Mouse (Mus musculus) right cerebral cortex, postnatal 14 days (tissue): ENCODE data around the gene Ufsp1.
"Not testable (repeated sequence)": the region's sequence is repeated elsewhere in the genome, so short reads cannot be mapped to it uniquely, and the experiment has no call there.

Experiments
- DNase-seq: peaks from one replicate; pipeline ENCODE4 v3.0.0; 2022

Ufsp1 gene

DNA sequence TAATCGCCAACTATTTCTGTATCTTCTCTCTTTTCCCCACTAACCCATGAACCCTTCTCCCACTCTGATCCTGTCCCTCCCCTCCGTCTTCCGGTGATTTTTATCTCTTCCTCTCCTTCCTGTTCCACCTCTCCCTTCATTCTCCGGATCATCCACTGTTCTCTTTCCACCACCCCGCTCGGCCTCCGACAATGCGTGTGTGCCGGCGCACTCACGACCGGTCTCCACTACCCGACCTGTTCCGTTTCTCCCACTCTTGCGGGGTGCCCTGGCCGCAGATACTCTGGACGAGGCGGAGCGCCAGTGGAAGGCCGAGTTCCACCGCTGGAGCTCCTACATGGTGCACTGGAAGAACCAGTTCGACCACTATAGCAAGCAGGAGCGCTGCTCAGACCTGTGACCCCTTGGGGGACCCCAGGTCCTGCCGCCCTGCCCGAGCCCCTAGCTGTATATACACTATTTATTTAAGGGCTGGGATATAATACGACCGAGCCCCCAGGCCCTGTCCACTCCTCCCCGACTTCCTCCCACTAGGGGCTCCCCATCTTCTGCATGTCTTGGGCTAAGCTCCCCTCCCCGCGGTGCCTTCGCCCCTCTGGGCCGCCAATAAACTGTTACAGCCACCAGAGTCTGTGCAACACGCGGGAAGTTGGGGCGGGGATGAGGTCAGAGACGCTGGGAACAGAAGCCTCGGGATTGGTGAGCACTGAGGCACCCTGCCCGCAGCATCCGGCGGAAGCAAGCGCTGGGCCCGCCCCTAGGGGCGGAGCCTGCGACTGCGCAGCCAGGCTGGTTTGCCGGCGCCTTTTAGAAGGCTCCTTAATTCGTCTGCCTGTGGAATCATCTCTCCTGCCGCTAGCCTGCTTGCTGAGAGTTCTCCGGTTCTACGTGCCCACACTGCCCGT is at the start of gene Ufsp1:
Gene Ufsp1 (plus strand): TSS at position 791 of the 905 bp plus-strand sequence.
- peak; percentile 95 for DNase-seq

DNA sequence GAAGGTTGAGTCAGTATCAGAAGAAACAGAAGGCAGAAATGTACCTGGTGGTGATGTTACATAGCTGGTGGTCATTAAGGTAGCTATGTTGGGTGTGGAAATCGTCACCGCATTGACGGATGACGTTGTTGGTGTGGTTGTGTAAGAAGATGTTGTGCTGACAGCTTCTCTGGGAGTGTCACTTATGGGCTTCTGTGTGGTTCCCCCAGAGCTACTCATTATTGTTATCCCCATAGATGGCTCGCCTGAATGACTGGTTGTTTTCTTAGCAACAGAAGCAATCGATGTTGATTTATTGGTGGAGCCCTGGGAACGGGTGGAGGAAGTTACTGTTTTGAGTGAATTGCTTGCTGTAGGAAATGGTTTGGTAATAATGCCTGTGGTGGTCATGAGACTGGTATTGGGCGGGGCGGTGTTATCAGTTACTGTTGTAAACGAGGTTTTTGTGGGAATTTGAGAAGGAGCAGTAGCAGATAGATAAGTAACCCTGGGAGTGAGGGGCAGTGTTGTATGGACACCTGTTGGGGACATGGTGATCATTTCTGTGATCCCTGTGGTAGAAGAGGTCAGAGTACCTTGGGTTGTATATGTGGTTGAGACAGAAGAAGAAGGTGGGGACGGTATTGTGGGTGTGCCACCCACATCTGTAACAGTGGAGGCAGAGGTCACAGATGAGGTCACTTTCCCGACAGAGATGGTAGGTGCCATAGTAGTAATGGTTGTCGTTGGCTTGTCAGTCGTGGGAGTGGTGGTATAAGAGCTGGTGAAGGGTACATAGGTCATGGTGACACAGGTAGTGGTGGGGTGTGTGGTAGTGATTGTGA is 30.3 kb upstream of the Ufsp1 start:
- DNase-seq, result no peak

DNA sequence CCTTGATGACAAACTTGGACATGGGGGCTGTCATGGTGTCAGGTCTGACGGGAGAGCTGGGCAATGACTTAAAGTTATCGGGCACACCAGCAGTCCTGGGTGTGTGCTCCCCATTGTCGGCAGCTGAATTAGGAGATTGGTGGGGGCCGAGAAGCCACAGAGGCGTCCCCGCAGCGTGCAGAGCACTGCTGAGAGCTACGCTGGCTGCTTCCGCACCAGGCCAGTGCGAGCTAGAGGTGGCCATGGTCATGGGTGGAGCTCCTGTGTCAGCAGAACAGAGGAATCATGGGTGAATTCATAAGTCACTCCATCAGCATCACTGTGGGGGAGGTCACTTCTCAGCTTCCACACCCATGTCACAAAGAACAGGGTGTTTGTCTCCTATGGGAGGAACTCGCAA is 29.6 kb upstream of the Ufsp1 start:
- DNase-seq, result no peak

DNA sequence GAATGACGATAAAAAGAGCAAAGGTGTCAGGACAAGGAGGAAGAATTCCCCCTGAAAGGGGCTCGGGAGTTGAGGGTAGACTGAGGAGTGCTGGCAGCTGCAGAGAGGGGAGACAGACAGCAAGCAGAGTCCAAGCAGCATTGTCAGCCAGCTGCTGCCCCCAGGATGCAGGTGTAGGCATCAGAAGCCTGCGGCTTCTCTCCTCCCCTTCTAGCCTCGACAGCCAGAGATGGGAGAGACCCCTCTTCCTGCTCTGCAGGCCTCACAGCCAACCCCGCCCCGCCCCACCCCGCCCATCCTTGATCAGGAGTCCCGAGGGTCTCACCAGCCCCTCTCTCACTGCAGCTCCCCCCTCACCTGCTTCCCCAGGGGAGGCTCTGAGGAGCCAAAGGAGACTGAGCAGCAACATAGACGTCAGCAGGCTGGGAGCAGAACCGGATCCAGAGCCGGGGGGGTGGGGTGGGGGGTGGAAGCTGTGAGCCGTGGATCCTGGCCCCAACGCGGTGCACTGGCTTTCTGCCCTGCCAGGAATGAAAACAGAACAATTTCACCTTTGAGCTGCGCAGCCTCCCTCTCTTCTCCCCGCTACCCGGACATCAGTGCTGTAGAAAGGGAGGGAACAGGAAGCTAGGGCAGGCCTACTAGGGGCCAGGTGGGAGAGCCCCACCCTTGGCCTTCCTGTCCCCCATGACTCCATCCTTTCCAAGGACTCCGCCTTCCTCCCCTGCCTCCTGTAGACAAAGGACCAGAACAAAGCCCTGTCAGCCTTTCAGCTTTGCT is 26.1 kb upstream of the Ufsp1 start:
- no peak for DNase-seq

DNA sequence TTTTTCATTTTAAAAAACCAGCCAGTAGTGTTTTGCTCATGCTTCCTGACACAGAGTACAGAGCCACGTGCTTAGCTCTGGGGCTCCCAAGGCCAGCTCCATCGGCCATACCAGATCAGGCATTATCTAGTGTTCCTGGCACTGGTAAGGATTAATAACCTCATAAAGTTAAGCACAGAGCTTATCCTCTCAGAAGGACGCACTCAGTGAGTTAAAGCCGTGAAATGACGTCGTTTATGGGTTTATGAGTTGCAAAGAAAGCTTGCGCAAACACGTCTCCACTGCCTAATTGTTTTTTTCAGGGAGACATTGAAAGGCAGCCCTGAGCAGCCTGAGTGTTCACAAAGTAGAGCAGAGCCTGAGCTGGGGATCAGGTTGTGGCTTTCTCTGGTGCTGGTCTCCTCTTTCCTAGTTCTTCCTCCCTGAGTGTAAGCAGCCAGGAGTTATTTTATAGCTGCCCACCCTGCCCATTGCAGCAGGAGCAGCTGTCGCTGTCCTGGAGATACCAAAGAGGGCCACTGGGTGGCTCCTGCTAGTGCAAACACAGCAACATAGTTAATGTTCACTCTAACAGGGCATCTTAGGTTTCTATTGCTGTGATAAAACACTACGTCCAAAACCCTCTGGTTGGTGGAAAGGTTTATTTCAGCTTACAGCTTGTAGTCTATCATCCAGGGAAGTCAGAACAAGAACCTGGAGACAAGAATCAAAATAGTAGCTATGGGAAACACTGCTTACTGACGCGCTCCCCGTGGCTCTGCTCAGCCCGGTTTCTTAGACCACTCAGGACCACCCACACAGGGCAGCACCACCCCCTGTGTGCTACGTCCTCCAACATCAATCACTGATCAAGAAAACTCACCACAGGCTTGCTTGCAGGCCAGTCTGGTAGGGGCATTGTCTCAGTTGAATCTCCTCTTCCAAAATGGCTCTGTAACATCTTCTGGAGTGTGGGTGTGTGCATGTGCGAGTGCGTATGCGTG is 16.8 kb upstream of the Ufsp1 start:
- DNase-seq, result no peak

DNA sequence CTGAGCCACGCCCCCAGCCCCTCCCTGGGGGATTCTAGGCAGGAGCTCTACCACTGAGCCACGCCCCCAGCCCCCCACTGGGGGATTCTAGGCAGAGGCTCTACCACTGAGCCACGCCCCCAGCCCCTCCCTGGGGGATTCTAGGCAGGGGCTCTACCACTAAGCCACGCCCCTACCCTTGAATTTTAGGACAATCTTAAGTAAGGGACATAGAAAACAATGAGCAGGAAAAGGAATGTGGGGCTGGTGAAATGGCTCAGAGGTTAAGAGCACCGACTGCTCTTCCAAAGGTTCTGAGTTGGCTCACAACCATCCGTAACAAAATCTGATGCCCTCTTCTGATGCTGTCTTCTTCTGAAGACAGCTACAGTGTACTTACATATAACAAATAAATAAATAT is 10.0 kb upstream of the Ufsp1 start:
- DNase-seq, result not testable (repeated sequence)

DNA sequence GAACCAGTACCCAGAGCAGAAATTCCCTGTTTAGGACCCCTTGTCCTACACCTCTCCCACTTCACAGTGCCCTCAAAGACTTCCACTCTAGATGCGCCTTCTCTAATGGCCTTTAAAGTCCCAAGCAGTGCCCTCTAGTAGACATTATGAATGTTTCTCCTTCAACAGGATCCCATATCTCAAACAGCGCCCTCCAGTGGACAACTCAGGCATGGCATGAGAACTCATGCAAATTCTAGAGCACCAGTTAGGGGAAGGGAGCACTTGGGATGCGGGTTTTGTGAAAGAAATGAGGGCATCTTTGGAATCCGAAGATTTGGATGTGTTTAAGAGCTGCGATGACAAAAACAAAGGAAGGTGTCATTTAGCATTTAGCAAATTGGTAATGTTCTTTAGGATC is 9.4 kb upstream of the Ufsp1 start:
- peak; percentile 65 for DNase-seq

DNA sequence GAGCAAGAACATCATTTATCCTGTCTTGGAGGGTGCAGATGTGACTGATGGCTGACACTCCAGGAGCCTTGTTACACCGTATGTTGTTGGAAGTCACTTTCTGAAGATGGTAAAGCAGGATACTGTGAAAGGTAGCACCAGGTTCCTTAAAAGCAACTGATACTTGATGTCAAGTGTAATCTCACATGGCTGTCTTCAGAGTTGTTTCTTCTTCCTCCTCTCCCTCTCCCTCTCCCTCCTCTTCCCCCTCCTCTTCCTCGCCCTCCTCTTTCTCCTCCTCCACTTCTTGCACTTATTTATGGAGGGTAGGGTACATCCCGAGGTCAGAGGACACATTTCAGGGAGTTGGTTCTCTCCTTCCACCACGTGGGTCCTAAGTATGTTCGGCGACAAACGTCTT is 8.4 kb upstream of the Ufsp1 start:
- DNase-seq, result no peak

DNA sequence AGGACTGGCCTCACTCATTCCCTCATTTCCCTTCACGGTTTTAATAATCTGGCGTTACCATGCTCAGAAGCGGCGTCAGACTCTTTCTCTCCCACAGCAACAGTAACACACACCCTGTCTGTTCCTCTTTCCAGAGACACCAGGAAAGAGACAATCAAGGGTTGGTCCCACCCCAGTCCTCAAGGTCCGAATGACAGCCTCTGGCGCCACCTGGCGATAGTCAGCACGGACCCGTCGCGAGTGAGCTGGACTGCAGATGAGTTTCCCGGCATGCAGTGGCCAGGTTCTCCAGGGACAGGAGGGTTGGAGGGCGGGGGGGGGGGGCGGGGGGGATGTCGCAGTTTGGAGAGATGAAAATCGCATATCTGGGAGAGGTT is 7.8 kb upstream of the Ufsp1 start:
- DNase-seq, result peak; percentile 92

DNA sequence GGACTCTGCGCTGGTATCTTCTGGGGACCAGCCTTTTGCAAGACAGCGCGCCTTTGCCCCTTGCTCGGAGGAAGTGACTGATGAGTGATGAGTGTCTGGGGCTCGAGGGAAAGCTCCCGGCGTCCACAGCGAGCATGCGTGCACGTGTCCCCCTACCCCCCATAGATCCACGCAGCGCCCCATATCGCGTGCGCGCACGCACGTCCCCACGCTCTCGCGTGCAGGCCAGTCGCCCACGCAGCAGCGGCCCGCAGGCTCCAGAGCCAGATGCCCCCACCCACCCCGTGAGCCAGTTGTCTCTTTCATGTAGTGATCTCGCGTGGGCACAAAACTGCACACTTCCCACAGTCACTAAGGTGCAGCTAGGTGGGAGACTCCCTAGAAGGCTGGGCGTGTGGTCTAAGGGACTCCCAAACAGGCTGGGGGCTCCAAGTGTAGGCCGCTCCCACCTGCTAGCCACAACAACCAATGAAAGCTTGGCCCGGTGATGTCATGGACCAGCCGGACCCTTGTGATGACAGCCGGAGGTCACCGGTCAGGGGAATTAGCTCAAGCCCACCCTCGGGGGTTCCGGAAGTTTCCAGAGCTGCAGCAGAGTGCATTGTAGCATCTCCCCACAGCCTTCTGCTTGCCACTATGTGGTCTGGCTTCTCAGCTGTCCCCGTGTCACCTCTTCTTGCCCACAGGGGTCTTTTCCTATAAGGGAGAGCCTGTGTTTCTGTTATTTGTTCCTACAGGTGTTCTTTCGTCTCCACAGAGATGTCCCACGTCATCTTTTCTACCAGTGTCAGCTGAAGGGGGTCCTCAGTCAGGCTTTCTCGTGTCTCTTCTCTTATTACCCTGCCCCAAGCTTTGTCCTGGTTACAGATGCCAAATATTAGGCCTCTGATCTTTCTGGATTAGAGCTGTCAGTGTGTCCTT is 7.1 kb upstream of the Ufsp1 start, which contains the start of gene Ache:
Gene Ache (plus strand): TSS at position 488 of the 921 bp plus-strand sequence.
- peak; percentile 79 for DNase-seq

DNA sequence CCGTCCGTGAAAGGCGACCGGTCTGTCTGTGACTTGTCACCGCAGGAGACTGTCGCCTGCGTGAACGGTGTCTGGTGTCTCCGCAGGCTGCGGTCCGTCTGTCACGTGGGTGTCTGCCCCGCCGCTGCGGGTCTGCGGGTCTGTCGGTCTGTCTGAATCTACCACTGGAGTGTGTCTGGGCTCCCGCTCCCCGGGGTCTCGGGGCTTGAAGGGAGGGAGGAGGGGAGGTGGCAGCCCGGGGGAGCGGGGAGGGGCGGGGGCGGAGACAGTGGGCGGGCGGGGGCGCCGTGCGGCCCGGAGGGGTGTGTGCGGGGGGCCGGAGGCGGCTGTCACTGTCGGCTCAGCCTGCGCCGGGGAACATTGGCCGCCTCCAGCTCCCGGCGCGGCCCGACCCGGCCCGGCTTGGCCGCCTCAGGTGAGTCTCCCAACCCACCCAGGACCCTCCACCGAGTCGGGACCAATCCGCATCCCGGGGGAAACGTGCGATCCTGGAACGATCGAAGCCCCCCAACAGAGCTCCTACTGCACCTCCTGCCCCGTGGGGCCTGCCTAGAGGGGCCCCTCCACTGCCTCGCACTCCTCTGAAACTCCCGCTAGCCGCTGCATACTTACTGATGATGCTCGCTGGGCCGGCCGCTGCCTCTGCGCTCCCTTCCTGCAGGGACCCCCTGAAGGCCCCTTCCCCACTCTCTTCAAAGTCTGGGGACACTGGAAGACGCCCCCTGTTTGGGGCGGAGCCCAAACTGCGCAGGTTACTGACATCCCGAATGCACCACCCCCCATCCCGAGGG is 6.3 kb upstream of the Ufsp1 start:
- DNase-seq, result peak; percentile 66

DNA sequence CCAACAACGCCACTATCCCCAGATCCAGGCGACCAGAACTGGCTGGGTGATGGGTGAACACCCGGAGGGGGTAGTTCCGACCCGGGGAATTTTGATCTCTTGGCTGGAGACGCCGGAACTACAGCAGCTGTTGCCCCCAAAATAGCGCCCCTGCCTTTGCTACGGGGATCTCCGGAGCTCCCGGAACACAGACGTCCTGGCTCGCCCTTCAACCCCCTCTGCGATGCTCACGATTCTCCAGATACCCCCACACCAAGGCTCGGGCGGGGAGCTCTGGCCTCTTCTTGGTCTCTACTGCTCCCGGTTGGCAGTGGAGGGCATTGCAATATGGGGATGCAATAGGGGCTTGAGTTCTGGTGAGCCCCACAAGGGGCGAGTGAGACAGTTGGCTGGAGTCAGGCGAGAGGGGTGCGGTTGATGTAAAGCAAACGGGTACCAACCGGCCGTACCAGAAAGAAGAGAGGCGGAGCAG is 5.4 kb upstream of the Ufsp1 start:
- DNase-seq, result peak; percentile 76

DNA sequence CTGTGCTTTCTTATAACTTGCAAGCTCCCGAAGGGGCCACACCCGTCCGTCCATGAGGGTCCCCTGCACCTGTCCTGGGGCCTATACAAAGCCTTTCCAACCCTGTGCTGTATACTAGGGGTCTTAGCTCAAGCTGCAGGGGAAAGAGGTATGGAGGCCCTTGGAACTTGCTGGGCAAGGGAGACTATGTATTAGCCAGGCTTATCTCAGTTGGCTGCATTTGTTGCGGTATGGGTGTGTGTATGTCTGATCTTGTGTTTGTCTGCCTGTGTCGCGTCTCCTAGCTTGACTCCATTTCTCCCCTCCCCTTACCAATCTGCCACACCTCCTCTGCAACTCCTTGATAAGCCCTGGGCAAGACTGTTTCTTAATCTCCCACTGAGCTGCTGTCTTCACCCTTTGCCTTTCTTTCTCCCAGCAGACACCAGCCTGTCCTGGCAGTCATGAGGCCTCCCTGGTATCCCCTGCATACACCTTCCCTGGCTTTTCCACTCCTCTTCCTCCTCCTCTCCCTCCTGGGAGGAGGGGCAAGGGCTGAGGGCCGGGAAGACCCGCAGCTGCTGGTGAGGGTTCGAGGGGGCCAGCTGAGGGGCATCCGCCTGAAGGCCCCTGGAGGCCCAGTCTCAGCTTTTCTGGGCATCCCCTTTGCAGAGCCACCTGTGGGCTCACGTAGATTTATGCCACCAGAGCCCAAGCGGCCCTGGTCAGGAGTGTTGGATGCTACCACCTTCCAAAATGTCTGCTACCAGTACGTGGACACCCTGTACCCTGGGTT is 4.7 kb upstream of the Ufsp1 start:
- DNase-seq, result no peak

DNA sequence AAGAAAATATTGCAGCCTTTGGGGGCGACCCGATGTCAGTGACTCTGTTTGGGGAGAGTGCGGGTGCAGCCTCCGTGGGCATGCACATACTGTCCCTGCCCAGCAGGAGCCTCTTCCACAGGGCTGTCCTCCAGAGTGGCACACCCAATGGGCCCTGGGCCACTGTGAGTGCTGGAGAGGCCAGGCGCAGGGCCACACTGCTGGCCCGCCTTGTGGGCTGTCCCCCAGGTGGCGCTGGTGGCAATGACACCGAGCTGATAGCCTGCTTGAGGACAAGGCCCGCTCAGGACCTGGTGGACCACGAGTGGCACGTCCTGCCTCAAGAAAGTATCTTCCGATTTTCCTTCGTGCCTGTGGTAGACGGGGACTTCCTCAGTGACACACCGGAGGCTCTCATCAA is 3.8 kb upstream of the Ufsp1 start:
- peak; percentile 65 for DNase-seq

DNA sequence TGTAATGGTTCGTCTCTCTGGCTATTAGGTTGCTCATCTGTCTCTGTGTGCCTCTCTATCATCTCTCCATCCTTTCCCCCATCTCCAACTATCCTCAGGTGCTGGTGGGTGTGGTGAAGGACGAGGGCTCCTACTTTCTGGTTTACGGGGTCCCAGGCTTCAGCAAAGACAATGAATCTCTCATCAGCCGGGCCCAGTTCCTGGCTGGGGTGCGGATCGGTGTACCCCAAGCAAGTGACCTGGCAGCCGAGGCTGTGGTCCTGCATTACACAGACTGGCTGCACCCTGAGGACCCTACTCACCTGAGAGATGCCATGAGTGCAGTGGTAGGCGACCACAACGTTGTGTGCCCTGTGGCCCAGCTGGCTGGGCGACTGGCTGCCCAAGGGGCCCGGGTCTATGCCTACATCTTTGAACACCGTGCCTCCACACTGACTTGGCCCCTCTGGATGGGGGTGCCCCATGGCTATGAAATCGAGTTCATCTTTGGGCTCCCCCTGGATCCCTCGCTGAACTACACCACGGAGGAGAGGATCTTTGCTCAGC is 3.0 kb upstream of the Ufsp1 start:
- DNase-seq, result no peak

DNA sequence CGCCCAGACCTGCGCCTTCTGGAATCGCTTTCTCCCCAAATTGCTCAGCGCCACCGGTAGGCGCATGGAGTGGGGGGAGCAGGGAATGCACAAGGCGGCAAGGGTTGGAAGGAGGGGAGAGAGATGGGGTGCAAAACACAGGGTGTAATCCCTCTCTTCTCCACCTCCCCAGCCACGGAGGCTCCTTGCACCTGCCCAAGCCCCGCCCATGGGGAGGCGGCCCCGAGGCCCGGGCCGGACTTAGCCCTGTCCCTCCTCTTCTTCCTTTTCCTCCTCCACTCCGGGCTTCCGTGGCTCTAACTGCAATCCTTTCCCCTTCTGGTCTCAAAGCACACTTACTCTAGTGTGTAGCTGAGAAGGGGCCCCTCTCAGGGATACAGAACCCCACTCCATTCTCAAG is 1.1 kb upstream of the Ufsp1 start:
- peak; percentile 55 for DNase-seq

DNA sequence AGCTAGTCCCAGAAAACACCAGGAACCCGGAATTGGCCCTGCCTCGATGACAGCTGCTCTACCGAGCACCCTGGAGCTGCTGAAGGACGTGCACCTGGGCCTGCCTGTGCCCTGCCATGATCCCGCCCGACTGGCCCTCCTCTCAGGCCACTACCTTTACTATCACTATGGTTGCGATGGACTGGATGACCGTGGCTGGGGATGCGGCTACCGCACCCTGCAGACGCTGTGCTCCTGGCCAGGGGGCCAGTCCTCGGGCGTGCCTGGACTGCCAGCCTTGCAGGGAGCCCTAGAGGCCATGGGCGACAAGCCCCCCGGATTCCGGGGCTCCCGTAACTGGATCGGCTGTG is 290 bp downstream of the Ufsp1 start:
- no peak for DNase-seq

DNA sequence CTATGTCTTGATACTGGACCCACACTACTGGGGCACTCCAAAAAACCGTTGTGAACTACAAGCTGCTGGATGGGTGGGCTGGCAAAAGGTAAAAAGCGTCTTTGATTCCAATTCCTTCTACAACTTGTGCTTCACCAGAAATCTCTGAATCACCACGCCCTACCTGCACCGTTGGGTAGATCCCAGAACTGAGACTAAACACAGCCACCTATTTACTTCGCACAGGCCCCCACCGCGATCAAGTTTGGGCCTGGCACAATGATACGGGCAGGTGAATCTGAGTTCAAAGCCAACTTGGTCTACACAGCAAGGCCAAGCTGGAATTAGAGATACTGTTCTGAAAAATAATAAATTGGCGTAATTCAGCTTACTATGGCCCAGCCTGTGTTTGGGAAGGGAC is 867 bp downstream of the Ufsp1 start:
- no peak for DNase-seq

DNA sequence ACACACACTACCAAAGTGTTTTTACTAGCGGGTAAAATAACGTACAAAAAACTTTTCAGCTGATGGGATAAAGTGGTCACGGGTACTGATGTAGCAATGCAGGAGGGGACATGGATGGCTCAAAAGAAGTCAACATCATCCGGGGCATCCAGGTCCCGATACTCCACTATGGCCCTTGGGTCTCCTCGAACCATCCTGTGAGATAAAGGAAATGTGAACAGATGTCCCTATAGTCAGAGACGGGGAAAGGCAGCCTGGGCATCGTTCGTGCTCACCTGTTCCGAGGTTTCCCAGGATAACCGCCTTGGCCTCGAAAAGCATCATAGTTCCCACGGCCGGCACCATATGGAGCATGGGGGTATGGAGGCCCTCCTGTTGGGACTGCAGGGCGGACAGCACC is 1.3 kb downstream of the Ufsp1 start:
- no peak for DNase-seq
